Mouse (Mus musculus) adrenal gland, postnatal 36 days (tissue): Measurements from ENCODE around the gene Ccnb1. TPM values are rescaled to one million over a fixed set of nuclear protein-coding genes. Genes with fewer than 3 reads are reported as not detected.

Experiments used
- total RNA-seq, 2 experiments: library from RNA; stranded (reverse); gene quantifications; 2 replicates each; pipeline ENCODE4 v1.2.3; 2021

Gene Ccnb1
- total RNA-seq, 2 experiments from 2014 or later = 5.5 to 6.5 TPM

Other genes with a start within 250 kb of the Ccnb1 start
- gene Ocln, start 233.9 kb downstream of the Ccnb1 start, total RNA-seq = 10 to 100 TPM in 1 of 2 experiments, 1 to 10 TPM in 1; 6.7 to 14.4 TPM
- under 1 TPM; 0.56 to 0.76 TPM for gene Marveld2, start 169.6 kb downstream of the Ccnb1 start, total RNA-seq
- 10 to 100 TPM; 68.9 to 84.4 TPM for gene Ak6, start 135.6 kb downstream of the Ccnb1 start, total RNA-seq
- gene Rad17, start 135.5 kb downstream of the Ccnb1 start, total RNA-seq = 10 to 100 TPM; 21.0 to 22.7 TPM
- gene Taf9, start 135.0 kb downstream of the Ccnb1 start, total RNA-seq = 10 to 100 TPM in 1 of 2 experiments, 1 to 10 TPM in 1; 8.3 to 15.4 TPM
- under 1 TPM; 0.66 to 0.76 TPM for gene Ccdc125, start 116.9 kb downstream of the Ccnb1 start, total RNA-seq
- 10 to 100 TPM; 38.6 to 44.7 TPM for gene Cdk7, start 55.6 kb downstream of the Ccnb1 start, total RNA-seq
- 100 to 1,000 TPM; 116 to 122 TPM for gene Mrps36, start 41.9 kb downstream of the Ccnb1 start, total RNA-seq
- under 1 TPM; 0.66 TPM for gene Cenph, start 10.7 kb downstream of the Ccnb1 start, total RNA-seq
- gene Slc30a5, start 46.9 kb upstream of the Ccnb1 start, total RNA-seq = 10 to 100 TPM; 49.9 to 51.4 TPM